Mouse (Mus musculus) E14TG2a.4 (cell line): ENCODE results near the gene Mtf1.

Experiments used
- H3K27me3 ChIP-seq: 2 replicates; pipeline ENCODE4 v1.6.1; 2014; ENCODE audit warnings: low read length, control low read depth; ENCODE audit not compliant: insufficient read depth
- H3K36me3 ChIP-seq: 2 replicates; pipeline ENCODE4 v1.6.1; 2014; ENCODE audit warnings: low read length, control low read depth; ENCODE audit not compliant: insufficient read depth
- H3K4me1 ChIP-seq: replicated peaks from 2 replicates; pipeline ENCODE4 v1.6.1; 2014; ENCODE audit warnings: low read depth, low read length, control low read depth
- H3K4me3 ChIP-seq: replicated peaks from 2 replicates; pipeline ENCODE4 v1.5.1; 2014; ENCODE audit warnings: mild to moderate bottlenecking, low read length
- H3K9me3 ChIP-seq: 2 replicates; pipeline ENCODE4 v1.6.1; 2014; ENCODE audit warnings: low read length, control low read depth
- CTCF ChIP-seq: conservative IDR thresholded peaks from 2 replicates; pipeline ENCODE4 v1.5.1; 2014; ENCODE audit warnings: low read length
- NANOG ChIP-seq: IDR thresholded peaks from 2 replicates; pipeline ENCODE4 v1.6.1; 2014; ENCODE audit warnings: borderline replicate concordance, low read length, mixed read lengths
- POU5F1 ChIP-seq: IDR thresholded peaks from 2 replicates; pipeline ENCODE4 v1.6.1; 2014; ENCODE audit warnings: low read length, borderline replicate concordance

The Mtf1 gene

DNA sequence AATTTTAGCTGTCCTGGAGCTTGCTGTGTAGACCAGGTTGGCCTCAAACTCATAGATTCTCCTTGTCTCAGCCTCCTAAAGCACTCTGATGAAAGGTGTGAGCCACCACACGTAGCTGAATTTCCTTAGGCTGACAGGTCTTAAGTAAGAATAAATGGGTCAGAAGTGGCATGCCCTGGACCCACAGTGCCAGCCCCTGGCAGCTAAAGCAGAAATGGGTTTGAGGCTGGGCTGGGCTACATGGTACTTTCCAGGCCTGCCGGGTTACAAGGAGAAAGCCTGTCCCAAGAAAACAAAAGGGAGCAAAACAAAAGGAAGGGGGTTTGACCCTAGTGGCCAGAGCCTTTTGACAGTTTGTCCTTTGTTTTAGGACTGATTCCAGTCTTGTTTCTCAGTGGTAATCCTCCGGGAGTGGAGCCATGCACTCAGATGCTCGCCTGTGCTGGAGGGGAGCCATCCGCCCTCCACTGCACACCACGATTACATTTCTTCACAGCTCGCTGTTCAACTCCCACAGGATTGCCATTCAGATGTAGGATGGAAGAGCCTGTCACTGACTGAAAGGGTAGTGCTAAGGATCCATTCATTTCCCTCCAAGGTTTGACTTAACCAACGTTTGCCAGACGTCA is 9.6 kb downstream of the Mtf1 start:
- TF ChIP-seq POU5F1 (no peak), NANOG (no peak), CTCF (no peak)
- H3K9me3 ChIP-seq = no peaks in the 10 kb centered on the region
- H3K4me1 ChIP-seq = peaks cover 76% of the 10 kb centered on the region
- no peaks in the 10 kb centered on the region for H3K27me3 ChIP-seq
- H3K36me3 ChIP-seq = peaks cover 75% of the 10 kb centered on the region
- no peak overlapping the region for H3K4me3 ChIP-seq

GRCm38 (mm10) chr4:124815901-124816300 is 14.0 kb downstream of the Mtf1 start:
- Histone ChIP-seq H3K4me3 (peak overlapping the region; percentile 43), H3K9me3 (no peaks in the 10 kb centered on the region), H3K27me3 (no peaks in the 10 kb centered on the region), H3K4me1 (peaks cover 71% of the 10 kb centered on the region), H3K36me3 (peaks cover 62% of the 10 kb centered on the region)
- TF ChIP-seq NANOG (no peak), CTCF (no peak), POU5F1 (no peak)

- H3K9me3 ChIP-seq = no peaks in the 10 kb centered on the region
- H3K27me3 ChIP-seq = no peaks in the 10 kb centered on the region
- peaks cover 64% of the 10 kb centered on the region for H3K4me1 ChIP-seq
- H3K4me3 ChIP-seq = 0 out of 2 replicates have a peak overlapping the region, but pooled peaks have one; percentile 32
- TF ChIP-seq CTCF = no peak
- no peak for TF ChIP-seq POU5F1
- no peak for TF ChIP-seq NANOG
- H3K36me3 ChIP-seq = peaks cover 66% of the 10 kb centered on the region
Measured at GRCm38 (mm10) chr4:124817803-124818202, 15.9 kb downstream of the Mtf1 start.

GRCm38 (mm10) chr4:124818832-124819231 is 16.9 kb downstream of the Mtf1 start:
- peaks cover 65% of the 10 kb centered on the region for H3K4me1 ChIP-seq
- no peak overlapping the region for H3K4me3 ChIP-seq
- no peaks in the 10 kb centered on the region for H3K27me3 ChIP-seq
- H3K36me3 ChIP-seq = peaks cover 66% of the 10 kb centered on the region
- TF ChIP-seq CTCF (no peak), NANOG (no peak), POU5F1 (no peak)
- no peaks in the 10 kb centered on the region for H3K9me3 ChIP-seq

GRCm38 (mm10) chr4:124824967-124825366 is 23.1 kb downstream of the Mtf1 start:
- H3K36me3 ChIP-seq = peaks cover 66% of the 10 kb centered on the region
- H3K9me3 ChIP-seq = no peaks in the 10 kb centered on the region
- peak overlapping the region; percentile 68 for H3K4me3 ChIP-seq
- H3K27me3 ChIP-seq = no peaks in the 10 kb centered on the region
- peak; percentile 65 for TF ChIP-seq NANOG
- TF ChIP-seq CTCF = no peak
- H3K4me1 ChIP-seq = peaks cover 64% of the 10 kb centered on the region

GRCm38 (mm10) chr4:124825371-124825965 is 23.6 kb downstream of the Mtf1 start:
- H3K4me1 ChIP-seq = peaks cover 63% of the 10 kb centered on the region
- H3K27me3 ChIP-seq = no peaks in the 10 kb centered on the region
- H3K36me3 ChIP-seq = peaks cover 65% of the 10 kb centered on the region
- H3K9me3 ChIP-seq = no peaks in the 10 kb centered on the region
- TF ChIP-seq NANOG (no peak), CTCF (no peak), POU5F1 (no peak)
- peak overlapping the region; percentile 68 for H3K4me3 ChIP-seq

DNA sequence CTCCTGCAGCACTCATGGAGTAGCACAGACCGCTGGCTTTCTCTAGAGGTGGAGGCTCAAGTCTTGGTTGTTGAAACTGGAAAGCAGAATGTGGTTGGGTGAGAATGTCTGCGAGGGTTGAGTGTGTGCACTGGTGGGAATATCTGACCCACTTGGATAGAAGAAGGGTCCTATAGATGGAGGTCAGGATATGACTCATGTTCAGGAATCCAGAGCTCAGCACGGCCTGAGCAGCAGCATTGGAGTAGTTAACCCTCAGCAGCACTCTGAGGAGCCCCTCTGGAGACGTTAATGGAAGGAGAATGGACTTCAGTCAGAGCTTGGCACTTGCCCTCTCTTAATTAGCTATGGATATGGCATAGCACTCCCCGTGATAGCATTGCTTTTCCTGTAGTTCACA is 27.8 kb downstream of the Mtf1 start:
- Histone ChIP-seq H3K27me3 (no peaks in the 10 kb centered on the region), H3K4me3 (no peak overlapping the region), H3K36me3 (peaks cover 38% of the 10 kb centered on the region), H3K4me1 (peaks cover 78% of the 10 kb centered on the region), H3K9me3 (no peaks in the 10 kb centered on the region)
- TF ChIP-seq NANOG (no peak), CTCF (no peak), POU5F1 (no peak)

DNA sequence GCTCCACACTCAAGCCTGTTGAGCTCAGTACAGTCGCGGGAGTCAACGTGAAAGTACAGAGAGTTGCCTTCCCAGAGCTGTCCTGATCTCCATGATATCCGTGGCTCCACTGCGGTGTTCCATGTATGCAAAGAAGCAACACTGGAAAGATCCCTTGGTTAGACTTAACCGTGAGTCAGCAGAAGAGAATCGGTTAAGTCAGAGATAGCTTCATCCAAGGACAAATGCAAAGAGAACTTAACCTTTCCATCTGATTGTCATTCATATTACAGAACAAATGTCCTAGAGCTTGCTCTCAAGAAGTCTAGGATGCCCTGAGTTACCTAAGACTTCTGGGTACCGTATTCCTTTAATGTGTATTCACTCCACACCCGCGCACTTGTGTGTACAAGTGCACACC is 30.9 kb downstream of the Mtf1 start:
- peaks cover 53% of the 10 kb centered on the region for H3K36me3 ChIP-seq
- peaks cover 57% of the 10 kb centered on the region for H3K4me1 ChIP-seq
- no peaks in the 10 kb centered on the region for H3K27me3 ChIP-seq
- TF ChIP-seq NANOG (no peak), POU5F1 (no peak), CTCF (no peak)
- H3K9me3 ChIP-seq = no peaks in the 10 kb centered on the region
- no peak overlapping the region for H3K4me3 ChIP-seq

GRCm38 (mm10) chr4:124838035-124838700 is 36.3 kb downstream of the Mtf1 start:
- Histone ChIP-seq H3K36me3 (peaks cover 74% of the 10 kb centered on the region), H3K4me3 (no peak overlapping the region), H3K9me3 (no peaks in the 10 kb centered on the region), H3K27me3 (no peaks in the 10 kb centered on the region), H3K4me1 (peaks cover 23% of the 10 kb centered on the region)
- TF ChIP-seq CTCF = no peak
- TF ChIP-seq POU5F1 = no peak
- no peak for TF ChIP-seq NANOG
